Mouse (Mus musculus): ENCODE measurements around the gene Atp10a. TPM values are rescaled to one million over a fixed set of nuclear protein-coding genes. Genes with fewer than 3 reads are reported as not detected.

The Atp10a gene
- 1 to 10 TPM in 2 of 4 experiments, under 1 TPM in 2; 0.90 to 1.1 (median 1.0) TPM for total RNA-seq (2022)

GRCm38 (mm10) chr7:58655866-58656265 lies at the start of gene Atp10a:
TSS of gene Atp10a (plus strand) at chr7:58656166.
- DNase-seq (ENCODE audit: low spot score in 2 of 2) = no peak

DNA sequence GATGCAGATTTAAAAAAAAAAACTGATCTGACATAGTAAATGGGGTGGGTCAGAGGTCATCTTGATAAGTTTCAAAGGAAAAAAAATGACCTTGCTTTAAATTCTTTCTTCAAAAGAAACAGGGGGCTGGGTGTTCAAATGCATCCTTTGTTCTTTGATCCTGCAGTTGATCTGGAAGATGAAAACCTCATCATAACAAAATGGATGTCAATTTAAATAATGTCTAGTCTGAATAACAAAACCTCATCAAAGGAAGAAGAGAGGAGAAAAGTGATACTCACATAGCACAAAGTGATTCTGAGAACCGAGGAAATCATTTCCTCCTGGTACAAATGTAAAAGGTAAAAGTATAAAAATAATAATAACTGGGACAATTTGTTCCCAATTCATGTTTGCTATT lies 37.9 kb upstream of the Atp10a start:
- DNase-seq (ENCODE audit: low spot score in 2 of 2) = no peak

DNA sequence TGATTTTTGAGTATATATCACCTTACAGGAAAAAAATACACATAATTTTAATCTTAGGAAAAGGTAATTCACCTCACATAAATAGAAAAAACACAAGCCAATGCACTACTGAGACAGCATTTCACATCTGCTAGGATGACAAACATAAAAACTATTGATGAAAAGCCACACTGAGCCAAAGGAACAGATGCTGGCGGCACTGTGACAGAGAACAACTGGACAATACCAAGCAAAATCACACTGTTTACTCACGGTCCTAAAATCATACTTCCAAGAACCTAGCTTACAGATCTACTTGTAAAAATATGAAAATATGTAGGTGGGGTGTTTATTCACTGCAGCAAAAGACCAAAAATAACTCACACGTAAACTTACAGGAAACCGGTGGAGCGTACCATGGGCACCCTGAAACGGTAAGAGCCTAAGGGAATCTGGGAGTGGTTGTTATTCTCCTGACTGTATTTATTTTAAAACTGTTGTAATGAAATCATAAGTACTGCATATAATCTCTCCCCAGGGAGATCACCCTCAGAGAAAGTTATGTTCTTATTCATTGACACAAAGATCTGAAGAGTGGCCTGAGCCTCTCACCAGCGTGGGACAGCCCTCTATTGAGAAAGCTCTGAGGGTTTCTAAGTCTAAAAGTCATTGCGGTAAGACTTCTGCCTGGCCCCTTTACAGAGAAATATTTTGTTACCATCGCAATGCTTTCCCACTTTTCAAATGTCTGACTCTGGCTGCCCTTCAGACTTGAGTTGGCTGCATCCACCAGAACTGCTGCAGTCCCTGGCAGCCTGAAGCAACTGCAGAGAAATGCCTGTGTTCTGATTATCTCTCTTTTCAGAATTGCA lies 29.4 kb upstream of the Atp10a start:
- peak; percentile 34 to 36 for DNase-seq (ENCODE audit: low spot score in 2 of 2)

GRCm38 (mm10) chr7:58627381-58627780 lies 28.6 kb upstream of the Atp10a start:
- DNase-seq (ENCODE audit: low spot score in 2 of 2) = no peak

DNA sequence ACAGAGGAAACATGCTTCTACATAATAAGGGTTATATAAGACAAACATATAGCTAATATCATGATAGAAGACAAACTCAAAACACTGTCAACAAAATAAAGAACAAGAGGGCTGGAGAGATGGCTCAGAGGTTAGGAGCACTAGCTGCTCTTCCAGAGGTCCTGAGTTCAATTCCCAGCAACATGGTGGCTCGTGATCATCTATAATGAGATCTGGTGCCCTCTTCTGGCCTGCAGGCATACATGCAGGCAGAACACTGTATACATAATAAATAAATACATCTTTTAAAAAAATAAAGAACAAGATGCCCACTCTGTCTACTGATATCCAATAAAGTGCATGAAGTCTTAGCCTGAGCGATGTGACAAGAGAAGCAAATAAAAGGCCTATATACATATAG lies 26.7 kb upstream of the Atp10a start:
- DNase-seq (ENCODE audit: low spot score in 2 of 2) = no peak

DNA sequence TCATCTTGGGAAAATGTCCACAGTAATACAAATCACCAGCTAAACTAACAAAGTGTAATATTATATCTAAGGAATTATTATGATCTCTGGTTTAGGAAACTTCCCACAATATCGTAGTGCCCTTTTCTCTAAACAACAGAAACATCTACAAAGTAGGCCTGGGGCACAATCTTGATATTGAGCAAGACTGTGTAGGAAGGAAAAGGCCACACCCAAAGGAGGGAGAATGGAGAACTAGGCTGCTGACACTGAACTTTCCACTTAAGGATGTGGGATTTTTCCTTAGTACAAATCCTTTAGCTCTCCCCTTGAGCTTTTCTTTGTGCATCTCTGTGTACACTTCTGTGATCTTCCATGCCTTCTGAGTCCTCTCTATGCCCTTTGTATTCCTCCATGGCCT lies 22.3 kb upstream of the Atp10a start:
- DNase-seq (ENCODE audit: low spot score in 2 of 2) = no peak

DNA sequence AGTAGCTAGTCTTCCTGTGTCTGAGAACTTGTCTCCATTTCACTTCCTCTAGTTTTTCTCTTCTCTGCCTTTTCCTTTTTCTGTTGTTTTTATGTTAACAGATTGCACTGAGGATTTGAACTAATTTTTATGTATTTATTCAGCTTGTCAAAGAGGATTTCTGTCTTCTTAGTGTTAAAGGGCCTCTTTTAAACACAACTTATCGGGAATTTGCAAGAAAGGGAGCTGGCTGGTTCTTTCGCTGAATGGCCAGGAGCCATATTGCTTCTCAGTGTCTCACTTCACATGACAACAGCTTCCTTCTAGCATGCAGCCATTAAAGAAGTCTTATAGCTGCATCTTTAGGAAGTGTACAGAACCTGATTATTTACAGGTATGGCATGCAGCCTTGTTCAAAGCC lies 16.3 kb upstream of the Atp10a start:
- no peak for DNase-seq (ENCODE audit: low spot score in 2 of 2)

GRCm38 (mm10) chr7:58640456-58640855 lies 15.5 kb upstream of the Atp10a start:
- DNase-seq (ENCODE audit: low spot score in 2 of 2) = no peak

- DNase-seq (ENCODE audit: low spot score in 2 of 2) = no peak
These were observed 14.1 kb upstream of the Atp10a start for GRCm38 (mm10) chr7:58641916-58642315.

GRCm38 (mm10) chr7:58647404-58647803 lies 8.6 kb upstream of the Atp10a start:
- DNase-seq (ENCODE audit: low spot score in 2 of 2) = no peak

GRCm38 (mm10) chr7:58657913-58658789 lies 2.2 kb downstream of the Atp10a start:
- DNase-seq (ENCODE audit: low spot score in 2 of 2) = peak; percentile 13 to 50

DNA sequence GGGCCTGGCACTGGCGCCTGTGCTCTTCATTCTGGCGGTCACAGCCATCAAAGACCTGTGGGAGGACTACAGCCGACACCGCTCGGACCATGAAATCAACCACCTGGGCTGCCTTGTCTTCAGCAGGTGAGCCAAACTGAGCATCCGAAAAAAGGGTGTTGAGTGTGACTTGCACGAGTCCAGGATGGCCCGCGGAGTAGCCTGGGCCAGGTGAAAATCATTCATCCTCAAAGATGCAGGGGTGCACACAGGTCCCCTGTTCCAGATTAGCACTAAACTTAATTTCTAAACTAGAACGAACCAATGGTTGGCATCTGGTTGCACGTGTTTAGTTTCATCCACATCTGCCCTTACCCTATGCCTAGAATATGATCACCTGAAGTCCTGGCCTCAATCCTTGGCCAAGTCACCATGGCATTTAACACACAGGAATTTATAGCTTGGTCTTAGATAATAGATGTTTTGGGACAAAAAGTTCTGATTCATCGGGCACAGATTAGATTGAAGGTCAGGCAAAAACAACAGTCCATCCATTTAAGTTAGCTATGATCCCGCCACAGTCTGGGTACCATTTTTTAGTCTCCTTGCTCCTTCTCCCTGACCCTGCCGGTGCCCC lies 2.9 kb downstream of the Atp10a start:
- DNase-seq (ENCODE audit: low spot score in 2 of 2) = no peak

- DNase-seq (ENCODE audit: low spot score in 2 of 2) = no peak
These were observed 4.1 kb downstream of the Atp10a start for GRCm38 (mm10) chr7:58660046-58660445.

DNA sequence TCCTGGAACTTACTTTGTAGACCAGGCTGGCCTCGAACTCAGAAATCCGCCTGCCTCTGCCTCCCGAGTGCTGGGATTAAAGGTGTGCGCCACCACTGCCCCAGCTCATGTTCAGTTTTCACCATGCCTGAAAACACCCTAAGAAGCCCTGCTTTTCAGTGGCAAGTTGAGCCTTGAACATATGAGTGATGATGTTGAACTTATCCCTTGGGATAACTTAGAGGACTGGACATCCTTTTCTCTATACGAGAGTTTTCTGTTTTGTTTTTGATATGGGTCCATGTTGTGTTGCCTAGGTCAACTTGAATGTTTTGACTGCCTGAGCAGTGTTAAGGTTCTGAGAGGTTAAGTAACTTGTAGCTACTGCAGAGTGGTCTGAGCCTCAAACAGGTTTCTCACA lies 4.7 kb downstream of the Atp10a start:
- no peak for DNase-seq (ENCODE audit: low spot score in 2 of 2)

- peak in 1 of 2 experiments; percentile 4 for DNase-seq (ENCODE audit: low spot score in 2 of 2)
These were observed 5.1 kb downstream of the Atp10a start for GRCm38 (mm10) chr7:58661076-58661475.

- DNase-seq (ENCODE audit: low spot score in 2 of 2) = no peak
These were observed 12.7 kb downstream of the Atp10a start for GRCm38 (mm10) chr7:58668617-58669016.

DNA sequence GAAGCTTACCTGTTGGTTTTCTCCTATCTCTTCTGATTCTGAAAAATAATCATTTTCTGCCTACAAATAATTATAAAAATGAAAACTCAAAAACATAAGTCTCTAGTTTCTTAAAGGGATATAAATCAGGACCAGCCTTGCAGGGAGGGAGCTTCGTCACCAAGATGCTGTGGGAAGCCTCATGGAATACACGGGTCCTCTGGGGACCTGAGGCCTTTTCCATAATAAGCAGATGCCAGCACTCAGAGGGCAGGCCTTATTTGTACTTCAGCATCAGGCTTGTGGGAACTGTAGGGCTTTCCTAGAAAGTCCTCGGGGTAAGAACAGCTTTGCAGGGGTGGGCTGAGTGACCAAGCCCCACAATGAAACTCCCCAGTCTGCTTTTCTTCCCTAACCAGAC lies 20.1 kb downstream of the Atp10a start:
- no peak for DNase-seq (ENCODE audit: low spot score in 2 of 2)

- peak; percentile 43 to 45 for DNase-seq (ENCODE audit: low spot score in 2 of 2)
These were observed 21.3 kb downstream of the Atp10a start for GRCm38 (mm10) chr7:58677111-58677805.

DNA sequence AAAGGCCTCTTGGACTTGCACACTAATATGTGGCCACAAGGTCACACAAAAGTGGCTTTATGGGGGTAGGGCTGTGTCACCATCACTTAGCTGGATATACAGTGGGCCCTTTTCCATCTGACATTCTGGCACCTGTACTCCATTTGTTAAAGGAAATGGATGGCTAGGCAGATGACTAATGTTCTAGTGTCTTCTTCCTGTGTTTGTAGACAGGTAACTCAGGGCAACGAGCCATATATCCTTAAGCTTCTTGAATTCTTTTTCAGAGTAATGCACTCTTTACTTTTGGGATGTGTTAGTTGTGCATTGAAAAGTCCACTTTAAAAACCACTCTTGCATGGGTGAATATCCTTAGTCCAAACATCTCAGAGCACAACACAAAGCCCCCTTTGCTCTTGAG lies 30.0 kb downstream of the Atp10a start:
- no peak for DNase-seq (ENCODE audit: low spot score in 2 of 2)

GRCm38 (mm10) chr7:58686573-58686972 lies 30.6 kb downstream of the Atp10a start:
- no peak for DNase-seq (ENCODE audit: low spot score in 2 of 2)

DNA sequence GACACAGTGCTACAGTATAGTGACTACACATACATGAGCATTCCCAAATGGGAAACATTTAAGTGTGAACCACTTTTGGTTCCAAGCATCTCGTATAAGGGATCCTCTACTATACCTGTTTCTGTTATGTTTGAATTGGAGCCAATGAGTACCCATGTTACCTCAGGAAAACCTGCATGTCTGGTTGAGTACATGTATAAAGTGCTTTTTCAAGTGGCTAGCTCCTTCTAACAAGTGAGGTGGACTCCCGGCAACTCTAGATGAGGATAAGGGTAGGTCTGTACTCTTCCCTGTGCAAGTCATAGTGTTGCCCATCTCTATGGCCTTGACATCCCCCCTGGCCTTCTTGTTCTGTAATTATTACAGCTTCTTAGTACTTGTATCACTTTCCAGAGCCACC lies 31.0 kb downstream of the Atp10a start:
- no peak for DNase-seq (ENCODE audit: low spot score in 2 of 2)

Measured in gastrocnemius, adult 8-10 months (tissue).